Mouse (Mus musculus): Measurements from ENCODE around the gene Ptgr1. TPM values are rescaled to one million over a fixed set of nuclear protein-coding genes. Genes with fewer than 3 reads are reported as not detected.

Ptgr1 gene
- polyA plus RNA-seq (2015; fragmentation: Nextera tagmentation; extraction: Ambion mirVana), result 4.8 and 5.4 TPM in 2 replicates

DNA sequence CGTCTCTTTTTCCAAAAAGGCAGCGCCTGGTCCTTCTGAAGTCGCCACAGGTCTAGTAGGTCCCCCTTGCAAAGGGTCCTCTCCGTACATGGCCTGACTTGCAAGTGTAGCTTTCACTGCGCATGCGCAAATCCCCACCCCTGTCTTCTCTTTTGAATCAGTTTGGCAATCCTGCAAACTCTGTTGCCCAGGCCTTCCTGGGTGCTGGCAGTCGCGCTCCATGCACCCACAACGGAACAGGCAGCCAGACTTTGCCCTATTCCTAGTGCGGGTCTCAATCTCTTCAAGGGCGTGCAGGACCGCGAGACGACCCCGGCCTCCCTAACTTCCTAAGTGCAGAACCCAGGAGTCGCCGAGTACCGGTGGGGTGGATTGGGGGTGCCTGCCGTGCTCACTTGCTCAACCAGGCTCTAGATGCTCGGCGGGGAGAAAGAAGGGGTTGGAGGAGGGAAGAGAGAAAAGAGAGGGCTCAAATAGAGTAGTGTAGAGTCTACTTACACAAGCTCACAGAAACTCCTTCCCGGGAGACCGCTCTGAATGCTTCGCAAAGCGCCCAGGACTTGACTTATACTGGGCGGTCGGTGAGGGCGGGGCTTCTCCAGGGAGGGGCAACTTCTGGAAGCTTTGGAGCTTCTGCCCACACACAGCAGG is at the start of gene Ptgr1:
TSS of gene Ptgr1 (minus strand) at position 580 of the 651 bp plus-strand sequence.
- Histone ChIP-seq H3K9me3 (no peaks in the 10 kb centered on the region), H3K27me3 (0 out of 2 replicates have a peak, but pooled peaks cover 8% of the 10 kb centered on the region), H3K4me2 (replicated peaks) (peak within 1 kb of the TSS; percentile 87), H3K4me1 (replicated peaks) (0 out of 2 replicates have a peak, but pooled peaks cover 10% of the 10 kb centered on the region), H3K9ac (replicated peaks) (peak within 1 kb of the TSS; percentile 66), H3K36me3 (no peaks in the 10 kb centered on the region), H3K4me3 (replicated peaks) (peak within 1 kb of the TSS; percentile 54), H3K27ac (no peak within 1 kb of the TSS)
- 1% methylated on average over 28 of the region's 28 CpGs for WGBS
- ATAC-seq, result peak; percentile 78

- peak overlapping the region; percentile 74 for H3K4me3 ChIP-seq (replicated peaks)
- 60% methylated on average over 18 of the region's 18 CpGs for WGBS
- H3K27ac ChIP-seq, result peak overlapping the region; percentile 95
- ATAC-seq, result peak; percentile 50
- H3K4me2 ChIP-seq (replicated peaks), result peak overlapping the region; percentile 63
- H3K27me3 ChIP-seq, result no peaks in the 10 kb centered on the region
- peak overlapping the region; percentile 90 for H3K9ac ChIP-seq (replicated peaks)
- H3K36me3 ChIP-seq, result peaks cover 13% of the 10 kb centered on the region
- H3K9me3 ChIP-seq, result no peaks in the 10 kb centered on the region; the same call in 1 of the 2 replicates
- peaks cover 11% of the 10 kb centered on the region; the same call in 1 of the 2 replicates for H3K4me1 ChIP-seq (replicated peaks)
Observed at GRCm38 (mm10) chr4:59035786-59036350, 48.9 kb upstream of the Ptgr1 start.

DNA sequence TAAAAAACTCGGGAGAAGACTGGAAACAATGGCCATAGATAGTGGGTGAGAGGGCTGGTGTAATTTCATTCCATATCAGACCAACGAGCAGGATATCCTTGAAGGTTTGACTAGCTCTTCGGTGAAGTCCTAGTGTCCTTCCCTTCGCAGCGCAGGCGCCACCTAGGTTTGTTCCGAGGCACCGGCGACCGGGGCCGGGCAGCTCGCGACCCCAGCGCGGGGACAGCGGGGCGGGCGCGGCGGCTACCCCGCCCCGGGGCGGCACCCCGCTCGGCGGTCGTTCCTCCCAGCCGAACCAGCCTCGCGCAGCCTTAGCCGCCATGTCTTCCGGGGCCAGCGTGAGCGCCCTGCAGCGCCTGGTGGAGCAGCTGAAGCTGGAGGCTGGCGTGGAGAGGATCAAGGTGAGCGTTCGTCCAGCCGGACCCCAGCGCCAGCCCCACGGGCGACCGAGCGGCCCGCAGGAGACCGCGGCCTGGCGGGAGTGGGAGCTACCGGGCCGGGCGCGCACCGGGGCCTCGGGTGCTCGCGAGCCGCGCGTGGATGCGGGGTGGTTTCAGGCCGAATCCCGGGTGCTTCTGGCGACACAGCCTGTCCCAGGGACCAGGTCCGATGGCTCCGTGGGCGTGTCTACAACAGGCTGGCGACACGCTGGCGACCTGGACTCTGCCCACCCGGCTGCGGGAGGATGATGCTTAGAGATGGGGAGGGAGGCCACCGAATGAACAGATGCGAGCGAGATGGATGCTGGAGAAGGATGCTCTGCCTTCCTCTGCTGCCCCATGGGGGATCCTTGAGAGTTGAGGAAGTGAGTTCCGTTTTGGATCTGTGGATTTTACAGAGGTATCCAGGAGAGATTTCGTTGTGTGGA is 48.2 kb upstream of the Ptgr1 start, which contains the start of gene Gng10:
TSS of gene Gng10 (plus strand) at position 171 of the 868 bp plus-strand sequence.
- peaks cover 11% of the 10 kb centered on the region; the same call in 1 of the 2 replicates for H3K4me1 ChIP-seq (replicated peaks)
- H3K27ac ChIP-seq, result peak within 1 kb of the TSS; percentile 95
- peak within 1 kb of the TSS; percentile 63 for H3K4me2 ChIP-seq (replicated peaks)
- H3K27me3 ChIP-seq, result no peaks in the 10 kb centered on the region
- H3K4me3 ChIP-seq (replicated peaks), result peak within 1 kb of the TSS; percentile 74
- WGBS, result 5% methylated on average over 71 of the region's 76 CpGs
- peak; percentile 89 for ATAC-seq
- peaks cover 7% of the 10 kb centered on the region for H3K36me3 ChIP-seq
- H3K9me3 ChIP-seq, result no peaks in the 10 kb centered on the region; the same call in 1 of the 2 replicates
- peak within 1 kb of the TSS; percentile 90 for H3K9ac ChIP-seq (replicated peaks)

GRCm38 (mm10) chr4:59034325-59034917 is 47.5 kb upstream of the Ptgr1 start:
- H3K27ac ChIP-seq, result peak overlapping the region; percentile 95
- H3K4me1 ChIP-seq (replicated peaks), result peaks cover 11% of the 10 kb centered on the region; the same call in 1 of the 2 replicates
- peak overlapping the region; percentile 63 for H3K4me2 ChIP-seq (replicated peaks)
- H3K36me3 ChIP-seq, result peaks cover under 1% of the 10 kb centered on the region; the same call in 1 of the 2 replicates
- H3K9me3 ChIP-seq, result no peaks in the 10 kb centered on the region; the same call in 1 of the 2 replicates
- peak overlapping the region; percentile 90 for H3K9ac ChIP-seq (replicated peaks)
- 78% methylated on average over 10 of the region's 10 CpGs for WGBS
- peak overlapping the region; percentile 74 for H3K4me3 ChIP-seq (replicated peaks)
- no peaks in the 10 kb centered on the region for H3K27me3 ChIP-seq
- peak; percentile 49 for ATAC-seq

DNA sequence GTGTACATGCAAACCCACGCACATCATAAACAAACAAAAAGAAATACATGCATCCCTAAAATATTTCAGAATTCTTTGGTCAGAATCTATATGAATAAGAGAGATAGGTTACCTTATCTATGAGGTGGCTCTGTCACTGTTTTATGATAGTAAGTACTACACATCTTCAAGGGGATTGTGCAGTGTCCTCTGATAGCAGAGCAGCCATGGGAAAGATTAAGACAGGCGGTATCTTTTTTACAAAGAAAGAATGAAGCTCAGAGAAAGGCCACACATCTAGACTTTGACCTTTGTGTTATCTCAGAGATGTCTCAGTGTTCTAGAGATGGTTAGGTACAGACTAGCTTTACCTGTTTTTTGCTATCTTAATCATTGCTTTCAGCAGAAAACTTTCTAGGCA is 30.0 kb upstream of the Ptgr1 start:
- H3K9me3 ChIP-seq, result no peaks in the 10 kb centered on the region
- no peaks in the 10 kb centered on the region for H3K27me3 ChIP-seq
- H3K36me3 ChIP-seq, result peaks cover 23% of the 10 kb centered on the region
- H3K4me2 ChIP-seq (replicated peaks), result no peak overlapping the region
- H3K4me3 ChIP-seq (replicated peaks), result no peak overlapping the region
- no peak for ATAC-seq
- 86% methylated on average over 2 of the region's 2 CpGs for WGBS
- no peak overlapping the region for H3K9ac ChIP-seq (replicated peaks)
- no peak overlapping the region for H3K27ac ChIP-seq
- no peaks in the 10 kb centered on the region; the same call in 1 of the 2 replicates for H3K4me1 ChIP-seq (replicated peaks)

DNA sequence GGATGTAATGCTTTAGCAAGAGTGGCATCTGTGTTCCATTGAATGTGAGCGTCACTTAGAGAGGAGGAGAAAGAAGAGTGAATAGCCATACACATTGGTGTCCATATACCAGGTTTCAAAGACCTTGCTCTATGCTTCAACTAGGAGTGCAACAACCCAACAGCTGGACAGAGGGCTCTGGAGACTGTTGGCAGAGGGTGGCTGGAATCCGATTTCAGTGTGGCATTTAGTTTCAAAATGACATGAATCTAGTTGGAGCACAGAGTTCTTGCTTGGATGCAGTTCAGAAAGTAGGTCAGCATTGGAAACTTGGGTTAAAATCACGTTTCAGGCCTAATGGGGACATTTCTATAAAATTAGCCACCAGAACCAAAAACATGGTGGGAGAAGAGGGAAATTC is 28.3 kb upstream of the Ptgr1 start:
- 96% methylated on average over 3 of the region's 3 CpGs for WGBS
- H3K9ac ChIP-seq (replicated peaks), result no peak overlapping the region
- H3K4me1 ChIP-seq (replicated peaks), result no peaks in the 10 kb centered on the region; the same call in 1 of the 2 replicates
- H3K27me3 ChIP-seq, result no peaks in the 10 kb centered on the region
- H3K4me3 ChIP-seq (replicated peaks), result no peak overlapping the region
- H3K27ac ChIP-seq, result no peak overlapping the region
- no peak for ATAC-seq
- H3K9me3 ChIP-seq, result no peaks in the 10 kb centered on the region
- H3K4me2 ChIP-seq (replicated peaks), result no peak overlapping the region
- H3K36me3 ChIP-seq, result peaks cover 13% of the 10 kb centered on the region

DNA sequence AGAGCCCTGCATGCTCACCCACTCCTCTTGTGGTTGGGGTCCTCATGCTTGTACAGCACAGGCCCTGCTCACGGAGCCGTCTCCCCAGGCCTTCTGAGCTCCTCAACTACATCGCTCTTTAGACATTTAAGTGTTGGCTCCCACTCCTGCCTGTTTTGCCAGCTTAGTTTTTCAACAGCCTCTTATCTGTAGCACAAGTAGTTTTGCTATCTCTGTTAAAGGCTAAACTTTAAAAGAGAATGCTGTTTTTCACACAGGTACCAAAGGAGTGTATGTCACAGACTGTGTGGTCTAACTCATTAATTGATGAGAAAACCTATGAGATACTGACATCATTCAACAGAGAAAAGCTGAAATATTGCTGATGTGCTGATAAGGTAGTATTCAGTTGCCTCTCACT is 24.5 kb upstream of the Ptgr1 start:
- Histone ChIP-seq H3K4me1 (replicated peaks) (peaks cover 5% of the 10 kb centered on the region; the same call in 1 of the 2 replicates), H3K27me3 (no peaks in the 10 kb centered on the region), H3K36me3 (no peaks in the 10 kb centered on the region), H3K9me3 (no peaks in the 10 kb centered on the region), H3K4me2 (replicated peaks) (no peak overlapping the region), H3K9ac (replicated peaks) (no peak overlapping the region), H3K4me3 (replicated peaks) (no peak overlapping the region), H3K27ac (no peak overlapping the region)
- WGBS, result 88% methylated on average over 3 of the region's 3 CpGs
- no peak for ATAC-seq

GRCm38 (mm10) chr4:59009696-59010095 is 22.8 kb upstream of the Ptgr1 start:
- peaks cover 10% of the 10 kb centered on the region for H3K4me1 ChIP-seq (replicated peaks)
- H3K9ac ChIP-seq (replicated peaks), result no peak overlapping the region
- H3K4me2 ChIP-seq (replicated peaks), result no peak overlapping the region
- no peak overlapping the region for H3K4me3 ChIP-seq (replicated peaks)
- no peaks in the 10 kb centered on the region for H3K36me3 ChIP-seq
- H3K9me3 ChIP-seq, result no peaks in the 10 kb centered on the region
- H3K27ac ChIP-seq, result no peak overlapping the region
- 74% methylated on average over 4 of the region's 4 CpGs for WGBS
- no peaks in the 10 kb centered on the region; the same call in 1 of the 2 replicates for H3K27me3 ChIP-seq
- no peak for ATAC-seq

- Histone ChIP-seq H3K4me1 (replicated peaks) (peaks cover 16% of the 10 kb centered on the region), H3K9me3 (no peaks in the 10 kb centered on the region), H3K27me3 (no peaks in the 10 kb centered on the region; the same call in 1 of the 2 replicates), H3K27ac (no peak overlapping the region), H3K4me3 (replicated peaks) (no peak overlapping the region), H3K9ac (replicated peaks) (no peak overlapping the region), H3K36me3 (no peaks in the 10 kb centered on the region), H3K4me2 (replicated peaks) (no peak overlapping the region)
- WGBS, result 92% methylated on average over 7 of the region's 7 CpGs
- no peak for ATAC-seq
Observed at GRCm38 (mm10) chr4:59009186-59009585, 22.3 kb upstream of the Ptgr1 start.

DNA sequence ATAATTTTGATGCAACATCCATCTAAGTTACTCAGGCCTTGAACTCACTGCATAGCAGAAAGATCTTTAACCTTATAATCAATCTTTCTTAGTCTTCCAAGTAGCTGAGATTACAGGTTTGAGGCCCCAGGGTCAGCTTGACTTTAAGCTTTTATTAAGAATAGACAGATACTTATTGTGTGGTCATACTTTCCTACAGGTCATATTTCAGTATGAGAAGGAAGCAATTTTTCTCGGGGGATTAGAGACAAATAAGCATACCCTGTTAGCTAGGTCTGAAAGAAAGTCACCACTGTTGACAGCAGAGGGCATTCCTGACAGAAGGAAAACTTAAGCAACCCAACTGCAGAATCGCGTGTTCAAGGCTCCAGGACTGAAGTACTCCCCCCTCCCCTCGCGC is 21.1 kb upstream of the Ptgr1 start:
- ATAC-seq, result no peak
- H3K4me2 ChIP-seq (replicated peaks), result no peak overlapping the region
- H3K36me3 ChIP-seq, result no peaks in the 10 kb centered on the region
- no peak overlapping the region for H3K27ac ChIP-seq
- H3K27me3 ChIP-seq, result no peaks in the 10 kb centered on the region; the same call in 1 of the 2 replicates
- 88% methylated on average over 5 of the region's 5 CpGs for WGBS
- no peak overlapping the region for H3K9ac ChIP-seq (replicated peaks)
- no peak overlapping the region for H3K4me3 ChIP-seq (replicated peaks)
- H3K9me3 ChIP-seq, result no peaks in the 10 kb centered on the region
- H3K4me1 ChIP-seq (replicated peaks), result peaks cover 24% of the 10 kb centered on the region

GRCm38 (mm10) chr4:59007016-59007415 is 20.1 kb upstream of the Ptgr1 start:
- 54% methylated on average over 6 of the region's 6 CpGs for WGBS
- Histone ChIP-seq H3K9ac (replicated peaks) (no peak overlapping the region), H3K4me3 (replicated peaks) (no peak overlapping the region), H3K4me2 (replicated peaks) (no peak overlapping the region), H3K9me3 (no peaks in the 10 kb centered on the region), H3K27ac (no peak overlapping the region), H3K36me3 (no peaks in the 10 kb centered on the region), H3K27me3 (no peaks in the 10 kb centered on the region; the same call in 1 of the 2 replicates), H3K4me1 (replicated peaks) (peaks cover 28% of the 10 kb centered on the region)
- ATAC-seq, result no peak

Measured in midbrain, embryonic 13.5 days (tissue).